25 mouse cellular contexts compared by ENCODE assay signal in the genomic region with DNA sequence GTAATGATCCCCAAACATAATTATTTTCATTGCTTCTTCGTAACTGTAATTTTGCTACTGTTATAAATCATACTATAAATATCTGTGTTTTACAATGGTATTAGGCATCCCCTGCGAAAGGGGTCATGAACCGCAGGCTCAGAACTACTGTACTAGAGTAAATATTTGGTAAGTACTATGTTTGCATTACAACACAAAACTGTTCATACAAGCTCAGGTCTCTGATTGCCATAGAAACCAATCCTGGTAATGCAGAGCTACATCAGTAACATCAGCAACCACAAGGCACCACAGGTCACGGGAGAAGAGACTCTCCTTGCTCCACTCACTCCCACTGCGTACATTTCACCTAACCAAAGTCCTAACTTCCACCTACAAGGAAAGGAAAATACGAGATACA. TPM values are rescaled to one million over a fixed set of nuclear protein-coding genes. Genes with fewer than 3 reads are reported as not detected.
"Had no signal": no experiment of that assay in that cellular context is flagged by ENCODE, and none has a peak within 500 bp of the region (broad histone marks: within the 10 kb centered on the region; RNA-seq: fewer than 3 reads in every experiment).

No protein-coding gene starts in this region.

- H3K9me3 ChIP-seq: midbrain, embryonic 10.5 days; midbrain, embryonic 12.5 days; neural tube, embryonic 13.5 days; neural tube, embryonic 15.5 days; stomach, embryonic 15.5 days had no signal

- DNase-seq: lung, adult 18-20 months; lung, embryonic 14.5 days; lung, postnatal 10 days; lung, postnatal 4 days; midbrain, embryonic 14.5 days; retina, postnatal 1 day; right cerebral cortex, adult 18-20 months; right cerebral cortex, postnatal 25 days; right cerebral cortex, postnatal 4 days; spleen, adult 18-20 months; thymus, adult 18-20 months; thymus, postnatal 14 days; thymus, postnatal 36 days had no signal

- H3K9ac ChIP-seq: liver, embryonic 14.5 days; lung, embryonic 14.5 days; midbrain, embryonic 12.5 days; neural tube, embryonic 13.5 days; neural tube, embryonic 15.5 days; stomach, embryonic 15.5 days had no signal

- H3K4me2 ChIP-seq: lung, embryonic 14.5 days; midbrain, embryonic 12.5 days; neural tube, embryonic 13.5 days; neural tube, embryonic 15.5 days; stomach, embryonic 15.5 days had no signal

- H3K4me1 ChIP-seq: midbrain, embryonic 10.5 days; midbrain, embryonic 12.5 days; neural tube, embryonic 13.5 days; neural tube, embryonic 15.5 days; stomach, embryonic 15.5 days had no signal

- H3K4me3 ChIP-seq: midbrain, embryonic 10.5 days; midbrain, embryonic 12.5 days; myocyte; neural tube, embryonic 13.5 days; neural tube, embryonic 15.5 days; stomach, embryonic 15.5 days had no signal

- ATAC-seq: midbrain, embryonic 16.5 days had no signal

- H3K27me3 ChIP-seq: midbrain, embryonic 12.5 days; neural tube, embryonic 13.5 days; neural tube, embryonic 15.5 days; stomach, embryonic 15.5 days had no signal

- H3K27ac ChIP-seq: liver, embryonic 14.5 days; midbrain, embryonic 10.5 days; midbrain, embryonic 12.5 days; neural tube, embryonic 13.5 days; neural tube, embryonic 15.5 days; stomach, embryonic 15.5 days had no signal

RNA-seq across cellular contexts. Expression of a gene that starts 23.3 kb away (rescaled TPM):
- polyA plus RNA-seq: lung, embryonic 16.5 days; midbrain, embryonic 16.5 days; myocyte; neural tube, embryonic 11.5 days; neural tube, embryonic 13.5 days; neural tube, embryonic 15.5 days had no signal

RNA-seq across cellular contexts. Expression of a gene that starts 49.7 kb away (rescaled TPM):
- total RNA-seq: megakaryocyte-erythroid progenitor cell, adult 5-6 weeks had no signal
- polyA plus RNA-seq: liver, embryonic 14.5 days; lung, embryonic 14.5 days; midbrain, embryonic 14.5 days; midbrain, embryonic 16.5 days; myocyte; neural tube, embryonic 11.5 days; neural tube, embryonic 13.5 days; neural tube, embryonic 15.5 days; thymus, postnatal 0 days had no signal
